Mouse (Mus musculus): ENCODE results near the gene Ccdc155. TPM values are rescaled to one million over a fixed set of nuclear protein-coding genes. Genes with fewer than 3 reads are reported as not detected.
A peak's percentile ranks its signal among the peaks of the same experiment; 100 is the strongest.
"Not testable (repeated sequence)": the region's sequence is repeated elsewhere in the genome, so short reads cannot be mapped to it uniquely, and the experiment has no call there.

Ccdc155 gene
- polyA plus RNA-seq, 1 experiment from 2014 or later = 1.2 TPM

- Histone ChIP-seq H3K4me1 (peaks cover 13% of the 10 kb centered on the region), H3K4me3 (peak overlapping the region; percentile 30), H3K9ac (no peak overlapping the region), H3K27me3 (peaks cover 93% of the 10 kb centered on the region), H3K36me3 (no peaks in the 10 kb centered on the region), H3K9me3 (no peaks in the 10 kb centered on the region), H3K4me2 (peak overlapping the region; percentile 55), H3K27ac (no peak overlapping the region)
- ATAC-seq (ENCODE audit: insufficient number of reproducible peaks, low FRiP score, low TSS enrichment, low read depth) = peak; percentile 80
- under 1% methylated on average over 34 of the region's 34 CpGs for WGBS
These were observed 22.5 kb downstream of the Ccdc155 start for GRCm38 (mm10) chr7:45182199-45182601.

- Histone ChIP-seq H3K27me3 (peaks cover 99% of the 10 kb centered on the region), H3K4me2 (no peak overlapping the region), H3K36me3 (no peaks in the 10 kb centered on the region), H3K4me1 (peaks cover 17% of the 10 kb centered on the region), H3K4me3 (peak overlapping the region; percentile 4; the same call in 1 of the 2 replicates), H3K9ac (no peak overlapping the region), H3K27ac (no peak overlapping the region), H3K9me3 (no peaks in the 10 kb centered on the region)
- ATAC-seq (ENCODE audit: insufficient number of reproducible peaks, low FRiP score, low TSS enrichment, low read depth) = no peak
- WGBS = 4% methylated on average over 34 of the region's 35 CpGs
These were observed 23.2 kb downstream of the Ccdc155 start for GRCm38 (mm10) chr7:45181540-45181939.

GRCm38 (mm10) chr7:45180896-45181477 lies 23.7 kb downstream of the Ccdc155 start, which contains the start of gene Pth2:
Gene Pth2, plus strand, starts transcription at chr7:45180995.
- Histone ChIP-seq H3K27me3 (peaks cover 99% of the 10 kb centered on the region), H3K36me3 (no peaks in the 10 kb centered on the region), H3K4me2 (no peak within 1 kb of the TSS), H3K9me3 (no peaks in the 10 kb centered on the region), H3K4me1 (peaks cover 22% of the 10 kb centered on the region), H3K27ac (no peak within 1 kb of the TSS), H3K4me3 (peak within 1 kb of the TSS; percentile 4; the same call in 1 of the 2 replicates), H3K9ac (no peak within 1 kb of the TSS)
- ATAC-seq (ENCODE audit: insufficient number of reproducible peaks, low FRiP score, low TSS enrichment, low read depth) = no peak
- WGBS = 10% methylated on average over 20 of the region's 20 CpGs

GRCm38 (mm10) chr7:45179469-45179868 lies 25.2 kb downstream of the Ccdc155 start, which contains the start of gene Gfy:
Gene Gfy, minus strand, starts transcription at chr7:45179569.
- H3K9me3 ChIP-seq = no peaks in the 10 kb centered on the region
- H3K9ac ChIP-seq = no peak within 1 kb of the TSS
- no peak within 1 kb of the TSS for H3K27ac ChIP-seq
- no peaks in the 10 kb centered on the region for H3K36me3 ChIP-seq
- WGBS = 23% methylated on average over 7 of the region's 7 CpGs
- H3K27me3 ChIP-seq = peaks cover 100% of the 10 kb centered on the region
- no peak within 1 kb of the TSS for H3K4me2 ChIP-seq
- H3K4me1 ChIP-seq = peaks cover 33% of the 10 kb centered on the region
- H3K4me3 ChIP-seq = no peak within 1 kb of the TSS
- ATAC-seq (ENCODE audit: insufficient number of reproducible peaks, low FRiP score, low TSS enrichment, low read depth) = no peak

GRCm38 (mm10) chr7:45178550-45178949 lies 26.1 kb downstream of the Ccdc155 start:
- 25% methylated on average over 7 of the region's 7 CpGs for WGBS
- peaks cover 33% of the 10 kb centered on the region for H3K4me1 ChIP-seq
- no peak overlapping the region for H3K4me3 ChIP-seq
- H3K36me3 ChIP-seq = no peaks in the 10 kb centered on the region
- no peak overlapping the region for H3K4me2 ChIP-seq
- H3K9ac ChIP-seq = no peak overlapping the region
- no peak overlapping the region for H3K27ac ChIP-seq
- peaks cover 98% of the 10 kb centered on the region for H3K27me3 ChIP-seq
- no peak for ATAC-seq (ENCODE audit: insufficient number of reproducible peaks, low FRiP score, low TSS enrichment, low read depth)
- no peaks in the 10 kb centered on the region for H3K9me3 ChIP-seq

GRCm38 (mm10) chr7:45176356-45176755 lies 28.3 kb downstream of the Ccdc155 start:
- no peaks in the 10 kb centered on the region for H3K36me3 ChIP-seq
- H3K4me1 ChIP-seq = peaks cover 22% of the 10 kb centered on the region
- peak overlapping the region; percentile 27 for H3K4me3 ChIP-seq
- no peaks in the 10 kb centered on the region for H3K9me3 ChIP-seq
- no peak for ATAC-seq (ENCODE audit: insufficient number of reproducible peaks, low FRiP score, low TSS enrichment, low read depth)
- H3K27me3 ChIP-seq = peaks cover 96% of the 10 kb centered on the region
- no peak overlapping the region for H3K27ac ChIP-seq
- WGBS = 4% methylated on average over 29 of the region's 31 CpGs
- no peak overlapping the region for H3K9ac ChIP-seq
- peak overlapping the region; percentile 40 for H3K4me2 ChIP-seq

- no peak for ATAC-seq (ENCODE audit: insufficient number of reproducible peaks, low FRiP score, low TSS enrichment, low read depth)
- peak overlapping the region; percentile 40 for H3K4me2 ChIP-seq
- H3K9me3 ChIP-seq = no peaks in the 10 kb centered on the region
- H3K27me3 ChIP-seq = peaks cover 95% of the 10 kb centered on the region
- H3K4me3 ChIP-seq = peak overlapping the region; percentile 27
- peaks cover 20% of the 10 kb centered on the region for H3K4me1 ChIP-seq
- H3K27ac ChIP-seq = no peak overlapping the region
- WGBS = 2% methylated on average over 23 of the region's 23 CpGs
- no peak overlapping the region for H3K9ac ChIP-seq
- H3K36me3 ChIP-seq = no peaks in the 10 kb centered on the region
These were observed 28.8 kb downstream of the Ccdc155 start for GRCm38 (mm10) chr7:45175929-45176328.

GRCm38 (mm10) chr7:45175398-45175797 lies 29.3 kb downstream of the Ccdc155 start:
- peaks cover 94% of the 10 kb centered on the region for H3K27me3 ChIP-seq
- H3K4me3 ChIP-seq = no peak overlapping the region
- no peak overlapping the region for H3K9ac ChIP-seq
- H3K9me3 ChIP-seq = no peaks in the 10 kb centered on the region; the same call in 1 of the 2 replicates
- no peak for ATAC-seq (ENCODE audit: insufficient number of reproducible peaks, low FRiP score, low TSS enrichment, low read depth)
- H3K36me3 ChIP-seq = no peaks in the 10 kb centered on the region
- H3K4me1 ChIP-seq = peaks cover 20% of the 10 kb centered on the region
- no peak overlapping the region for H3K27ac ChIP-seq
- 2% methylated on average over 13 of the region's 13 CpGs for WGBS
- H3K4me2 ChIP-seq = no peak overlapping the region

GRCm38 (mm10) chr7:45174567-45175280 lies 30.0 kb downstream of the Ccdc155 start:
- H3K9me3 ChIP-seq = peaks cover 4% of the 10 kb centered on the region; the same call in 1 of the 2 replicates
- H3K4me3 ChIP-seq = peak overlapping the region; percentile 21
- no peak for ATAC-seq (ENCODE audit: insufficient number of reproducible peaks, low FRiP score, low TSS enrichment, low read depth)
- H3K27ac ChIP-seq = no peak overlapping the region
- WGBS = 3% methylated on average over 29 of the region's 29 CpGs
- no peaks in the 10 kb centered on the region for H3K36me3 ChIP-seq
- H3K4me2 ChIP-seq = 0 out of 2 replicates have a peak overlapping the region, but pooled peaks have one; percentile 15
- H3K4me1 ChIP-seq = peaks cover 20% of the 10 kb centered on the region
- H3K27me3 ChIP-seq = peaks cover 94% of the 10 kb centered on the region
- H3K9ac ChIP-seq = no peak overlapping the region

- not testable (repeated sequence) for H3K36me3 ChIP-seq; ATAC-seq (ENCODE audit: insufficient number of reproducible peaks, low FRiP score, low TSS enrichment, low read depth); H3K9me3 ChIP-seq; H3K9ac ChIP-seq; H3K4me2 ChIP-seq; H3K27ac ChIP-seq; H3K4me3 ChIP-seq
- 64% methylated on average over 1 of the region's 1 CpGs for WGBS
- Histone ChIP-seq H3K27me3 (peaks cover 94% of the 10 kb centered on the region), H3K4me1 (peaks cover 20% of the 10 kb centered on the region)
These were observed 30.9 kb downstream of the Ccdc155 start for GRCm38 (mm10) chr7:45173772-45174171.

GRCm38 (mm10) chr7:45172974-45173373 lies 31.7 kb downstream of the Ccdc155 start:
- no peak overlapping the region for H3K9ac ChIP-seq
- no peak overlapping the region for H3K27ac ChIP-seq
- no peak overlapping the region for H3K4me3 ChIP-seq
- H3K4me1 ChIP-seq = peaks cover 20% of the 10 kb centered on the region
- H3K27me3 ChIP-seq = peaks cover 94% of the 10 kb centered on the region
- no peaks in the 10 kb centered on the region for H3K36me3 ChIP-seq
- 55% methylated on average over 7 of the region's 7 CpGs for WGBS
- ATAC-seq (ENCODE audit: insufficient number of reproducible peaks, low FRiP score, low TSS enrichment, low read depth) = no peak
- H3K4me2 ChIP-seq = no peak overlapping the region
- peaks cover 8% of the 10 kb centered on the region; the same call in 1 of the 2 replicates for H3K9me3 ChIP-seq

- Histone ChIP-seq H3K27me3 (peaks cover 94% of the 10 kb centered on the region), H3K4me3 (no peak overlapping the region)
These were observed 35.2 kb downstream of the Ccdc155 start for GRCm38 (mm10) chr7:45169495-45169894.

More at GRCm38 (mm10) chr7:45169495-45169894, 35.2 kb downstream of the Ccdc155 start:
- H3K9me3 ChIP-seq = peaks cover 8% of the 10 kb centered on the region; the same call in 1 of the 2 replicates
- ATAC-seq (ENCODE audit: insufficient number of reproducible peaks, low FRiP score, low TSS enrichment, low read depth) = no peak
- WGBS = 87% methylated on average over 3 of the region's 3 CpGs
- H3K9ac ChIP-seq = no peak overlapping the region
- no peak overlapping the region for H3K27ac ChIP-seq
- H3K4me1 ChIP-seq = no peaks in the 10 kb centered on the region
- H3K36me3 ChIP-seq = no peaks in the 10 kb centered on the region
- no peak overlapping the region for H3K4me2 ChIP-seq

Data from limb, embryonic 15.5 days (tissue).